Mouse (Mus musculus) liver, adult 2 months (tissue): ENCODE measurements around the gene Sox5.

Experiments
- CTCF ChIP-seq: fragments of 200-500 bp; IDR thresholded peaks from 2 replicates; pipeline ENCODE4 v1.5.1; 2011; ENCODE audit warnings: low read depth, low read length, control low read depth
- POLR2A ChIP-seq: fragments of 200-500 bp; IDR thresholded peaks from 2 replicates; pipeline ENCODE4 v1.6.1; 2011; ENCODE audit warnings: low read length, control low read depth; ENCODE audit not compliant: insufficient read depth; ENCODE audit errors: extremely low read depth

DNA sequence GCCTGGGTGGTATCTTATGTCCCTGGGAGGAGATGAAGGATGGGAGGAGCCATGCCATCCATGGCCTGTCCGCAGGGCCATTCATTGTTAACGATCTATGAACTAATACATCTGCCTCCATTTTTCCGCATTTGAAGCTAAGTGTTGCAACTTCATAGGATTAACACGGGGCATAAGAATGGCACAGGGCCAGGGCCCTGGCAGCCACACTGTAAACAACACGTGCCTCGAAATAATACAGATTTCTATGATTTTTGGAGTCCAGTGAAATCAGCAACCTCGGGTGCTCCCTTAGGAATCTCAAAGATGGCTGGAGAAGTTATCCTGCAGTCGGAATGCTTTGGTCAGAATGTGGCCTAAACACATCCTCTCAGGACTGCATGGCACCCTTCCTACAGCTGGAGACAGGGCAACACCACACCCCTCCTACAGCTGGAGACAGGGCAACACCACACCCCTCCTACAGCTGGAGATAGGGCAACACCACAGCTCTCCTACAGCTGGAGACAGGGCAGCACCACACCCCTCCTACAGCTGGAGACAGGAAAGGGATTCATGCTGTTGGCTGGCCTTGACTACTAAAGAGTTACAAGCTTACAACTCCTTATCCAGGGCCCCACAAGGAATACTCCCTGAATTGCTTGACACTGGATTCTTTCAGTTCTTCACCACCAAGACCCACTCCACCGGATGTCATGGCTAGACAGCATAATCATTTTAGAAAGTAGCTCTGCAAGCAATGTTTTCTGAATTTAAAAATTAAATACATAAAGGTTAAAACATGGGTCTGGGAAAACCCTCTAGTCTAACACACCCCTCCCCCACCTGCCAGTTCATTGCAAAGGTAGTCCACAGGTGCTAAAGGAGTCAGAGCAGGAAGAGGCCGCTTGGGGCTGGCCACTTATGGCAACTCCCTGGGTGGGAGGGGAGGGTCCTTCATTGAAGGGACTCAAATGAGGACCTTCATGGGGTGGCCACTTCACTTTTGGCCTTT lies 122.4 kb downstream of the Sox5 start:
- TF ChIP-seq CTCF (no peak), POLR2A (no peak)
